Mouse (Mus musculus) retina, postnatal 7 days (tissue): ENCODE measurements at regions not wholly inside any gene's neighbourhood (a gene's known extent, or its start where the extent isn't known, plus 50 kb on each side); places are given as distances from the start of the nearest gene placed in this dataset.

Experiments
- DNase-seq: peaks from one replicate; pipeline ENCODE4 v3.0.0-alpha.2; 2012; ENCODE audit warnings: low read depth, low spot score

- DNase-seq, result no peak
These were observed 712.2 kb downstream of the Slc4a3 start for GRCm38 (mm10) chr1:76258217-76258616.

- DNase-seq, result no peak
These were observed 730.1 kb downstream of the Slc4a3 start for GRCm38 (mm10) chr1:76276148-76276547.

- no peak for DNase-seq
These were observed 730.6 kb downstream of the Slc4a3 start for GRCm38 (mm10) chr1:76276624-76277023.

DNA sequence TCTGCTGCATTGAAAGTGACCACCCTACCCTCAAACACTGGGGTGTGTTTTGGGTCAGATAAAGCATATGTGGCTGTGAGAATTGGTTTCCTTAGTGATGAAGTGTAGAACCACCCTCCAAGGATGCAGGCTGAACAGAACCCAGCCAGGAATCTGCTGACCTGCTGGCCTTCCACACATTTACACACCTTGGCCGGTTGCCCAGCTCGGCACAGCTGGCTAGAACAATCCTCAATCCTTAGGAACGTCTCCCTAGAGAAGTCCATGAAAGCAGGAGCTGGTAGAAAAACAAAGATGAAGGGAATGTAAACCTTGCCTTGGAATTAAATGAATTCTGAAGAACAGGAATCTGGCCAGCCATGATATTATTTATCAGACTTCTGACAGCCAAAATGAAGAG, 737.3 kb downstream of the Slc4a3 start:
- no peak for DNase-seq

- no peak for DNase-seq
These were observed 777.0 kb downstream of the Slc4a3 start for GRCm38 (mm10) chr1:76322943-76323559.

DNA sequence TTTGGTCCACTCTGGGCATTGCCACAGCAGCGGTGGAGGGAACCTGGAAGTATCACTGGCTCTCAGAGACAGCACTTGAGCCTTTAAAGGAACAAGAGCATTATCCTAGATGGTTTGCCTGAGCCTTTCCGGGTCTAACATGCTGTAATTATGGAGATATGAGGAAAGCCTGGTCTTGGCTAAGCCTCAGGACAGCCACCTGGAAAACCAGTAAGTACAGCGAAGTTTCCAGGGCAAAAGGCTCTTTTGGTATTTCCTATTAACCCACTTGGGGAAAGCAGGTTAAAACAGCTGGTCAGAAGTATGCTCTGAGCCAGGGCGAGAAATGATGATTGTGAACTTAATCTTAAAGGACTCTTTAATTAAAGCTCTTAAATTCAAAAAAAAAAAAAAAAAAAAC, 777.5 kb downstream of the Slc4a3 start:
- no peak for DNase-seq

DNA sequence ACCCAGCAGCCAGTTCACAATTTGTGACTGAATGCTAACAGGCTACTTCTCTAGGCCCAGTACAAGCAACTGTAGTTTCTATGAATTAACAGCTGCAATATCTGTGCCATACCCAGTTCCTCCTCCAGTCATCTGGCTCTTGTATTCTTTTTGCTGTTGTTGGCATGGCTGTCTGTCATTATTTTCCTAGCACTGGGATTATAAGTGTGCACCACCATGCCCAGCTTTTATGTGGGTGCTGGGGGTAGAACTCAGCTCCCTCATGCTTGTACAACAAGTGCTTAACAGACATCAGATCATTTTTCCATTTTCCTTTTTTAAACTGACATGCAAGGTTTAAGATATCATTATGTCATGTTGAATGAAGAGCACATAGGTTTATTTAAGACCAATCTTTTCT, 789.9 kb downstream of the Slc4a3 start:
- no peak for DNase-seq

GRCm38 (mm10) chr1:76362106-76362505, 816.0 kb downstream of the Slc4a3 start:
- DNase-seq, result no peak

GRCm38 (mm10) chr1:76373931-76374330, 827.9 kb downstream of the Slc4a3 start:
- no peak for DNase-seq

GRCm38 (mm10) chr1:76378154-76378553, 832.1 kb downstream of the Slc4a3 start:
- DNase-seq, result no peak

- no peak for DNase-seq
These were observed 846.5 kb downstream of the Slc4a3 start for GRCm38 (mm10) chr1:76392536-76392935.

DNA sequence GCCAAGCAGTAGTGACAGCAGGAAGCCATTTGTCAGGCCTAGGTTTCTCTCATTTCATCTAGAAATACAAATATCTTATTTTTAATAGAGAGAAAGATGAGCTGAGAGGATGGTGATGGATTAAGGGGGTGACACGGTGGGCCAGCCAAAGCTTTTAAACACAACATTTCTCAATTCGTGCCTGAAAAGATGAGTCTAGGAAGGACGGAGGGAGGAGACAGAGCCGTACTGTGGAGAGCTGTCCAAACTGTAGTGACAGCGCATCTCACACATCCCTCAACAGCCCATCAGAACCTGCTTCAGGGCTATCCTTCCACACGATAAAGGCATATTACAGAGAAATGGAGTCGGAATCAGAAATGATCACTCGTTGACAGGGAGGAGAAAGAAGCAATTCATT, 848.0 kb downstream of the Slc4a3 start:
- no peak for DNase-seq

- no peak for DNase-seq
These were observed 856.8 kb downstream of the Slc4a3 start for GRCm38 (mm10) chr1:76402854-76403253.

DNA sequence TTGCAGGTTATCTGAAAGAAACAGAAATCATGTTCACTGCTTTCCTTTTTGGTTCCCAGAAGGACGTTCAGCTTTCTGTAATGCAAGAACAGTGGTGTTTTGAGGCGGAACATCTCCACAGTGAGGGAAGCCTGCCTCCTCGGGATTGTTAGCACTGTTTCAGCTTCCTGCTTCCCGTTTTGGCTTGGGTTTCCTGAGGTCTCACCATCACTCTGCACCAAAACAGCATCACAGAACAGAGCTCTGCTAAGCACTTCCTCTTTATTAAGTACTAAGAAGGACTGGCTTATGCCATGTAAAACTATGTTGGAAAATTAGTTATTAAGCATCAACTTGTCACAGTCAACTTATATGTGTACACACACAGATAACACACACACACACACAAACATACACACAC, 857.9 kb downstream of the Slc4a3 start:
- no peak for DNase-seq

DNA sequence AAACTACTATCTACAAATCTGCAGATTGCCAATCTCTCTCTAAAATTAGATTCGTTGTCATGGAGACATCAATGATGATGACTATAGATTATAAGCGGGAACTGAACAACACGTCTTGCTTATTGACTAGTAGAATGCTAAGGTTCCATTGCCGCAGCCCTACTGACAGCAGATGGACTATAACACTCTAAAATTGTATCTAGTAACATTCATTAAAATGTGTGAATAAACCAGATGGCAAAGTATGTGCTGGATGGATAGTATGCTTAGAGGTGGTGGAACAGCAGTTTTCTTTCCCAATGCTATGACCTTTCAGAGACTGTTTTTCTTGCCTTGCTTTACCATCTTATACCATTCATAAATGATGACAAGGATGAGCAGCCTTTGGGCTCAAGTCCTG, 864.7 kb downstream of the Slc4a3 start:
- no peak for DNase-seq

GRCm38 (mm10) chr1:76420525-76420924, 874.5 kb downstream of the Slc4a3 start:
- DNase-seq, result no peak

DNA sequence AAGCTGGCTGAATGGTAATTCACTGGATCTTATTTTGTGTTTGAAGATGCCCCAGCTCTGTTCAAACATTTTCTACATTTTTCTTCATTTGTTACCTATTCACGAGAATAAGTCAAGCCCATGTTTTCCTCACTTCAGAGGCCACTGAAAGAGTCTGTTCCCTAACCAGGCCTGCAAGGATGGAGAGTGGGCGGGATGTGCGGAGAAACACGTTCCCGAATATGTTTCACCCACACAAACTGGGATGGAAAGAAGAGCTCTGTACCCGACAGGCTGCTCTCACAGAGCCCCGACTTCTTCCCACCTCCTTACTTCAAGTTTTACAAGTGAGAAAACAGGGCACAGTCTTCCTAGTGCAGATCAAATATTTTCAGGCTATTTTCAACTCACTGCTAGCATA, 881.4 kb downstream of the Slc4a3 start:
- DNase-seq, result no peak

GRCm38 (mm10) chr1:76430041-76430610, 884.1 kb downstream of the Slc4a3 start:
- DNase-seq, result no peak

DNA sequence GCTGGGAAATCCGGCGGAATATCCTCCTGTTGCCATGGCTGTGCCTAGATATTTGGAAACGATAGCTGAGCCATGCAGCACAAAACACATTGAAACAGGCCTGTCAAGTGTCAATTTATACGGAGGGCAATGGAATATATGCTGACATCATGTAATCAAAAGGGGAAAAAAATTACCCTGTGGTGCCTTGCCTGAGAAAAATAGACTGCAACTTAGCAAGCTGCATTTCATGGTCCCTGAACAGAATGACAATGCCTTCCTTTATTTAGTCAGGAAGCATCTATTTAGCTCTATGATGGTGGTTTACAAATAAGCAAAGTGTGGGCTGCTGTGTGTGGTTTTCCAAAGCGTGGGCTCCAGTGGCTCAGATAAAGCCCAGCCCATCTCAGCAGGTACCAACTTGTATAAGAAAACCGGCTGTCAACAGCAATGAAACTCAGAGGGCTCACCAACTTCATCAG, 887.4 kb downstream of the Slc4a3 start:
- no peak for DNase-seq

- DNase-seq, result no peak
These were observed 904.6 kb downstream of the Slc4a3 start for GRCm38 (mm10) chr1:76450539-76451214.

DNA sequence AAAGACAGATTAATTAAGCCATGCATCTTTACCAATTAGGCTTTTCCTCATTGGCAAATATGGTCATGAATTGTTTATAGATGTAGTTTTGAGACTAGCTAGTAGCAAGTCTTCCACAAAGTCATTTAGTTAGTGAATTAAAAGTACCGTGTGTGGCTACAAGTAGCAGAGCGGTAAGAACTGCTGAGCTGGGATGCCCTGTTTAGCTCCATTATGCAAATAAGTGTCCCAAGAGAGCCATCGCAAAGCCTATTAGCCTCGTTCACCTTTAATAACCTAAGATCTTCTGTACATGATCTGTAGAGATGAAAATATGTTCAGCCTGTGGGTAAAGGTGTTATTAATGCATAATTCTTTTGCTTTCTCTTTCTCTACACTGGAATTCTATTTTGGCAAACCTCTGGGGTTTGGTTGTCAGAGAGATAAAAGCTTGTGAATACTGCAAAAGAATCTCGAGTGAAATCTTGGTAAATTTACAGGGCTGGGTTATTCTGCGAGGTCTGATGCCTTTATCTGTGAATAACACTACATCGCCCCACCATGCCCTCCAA, 907.2 kb downstream of the Slc4a3 start:
- DNase-seq, result no peak

DNA sequence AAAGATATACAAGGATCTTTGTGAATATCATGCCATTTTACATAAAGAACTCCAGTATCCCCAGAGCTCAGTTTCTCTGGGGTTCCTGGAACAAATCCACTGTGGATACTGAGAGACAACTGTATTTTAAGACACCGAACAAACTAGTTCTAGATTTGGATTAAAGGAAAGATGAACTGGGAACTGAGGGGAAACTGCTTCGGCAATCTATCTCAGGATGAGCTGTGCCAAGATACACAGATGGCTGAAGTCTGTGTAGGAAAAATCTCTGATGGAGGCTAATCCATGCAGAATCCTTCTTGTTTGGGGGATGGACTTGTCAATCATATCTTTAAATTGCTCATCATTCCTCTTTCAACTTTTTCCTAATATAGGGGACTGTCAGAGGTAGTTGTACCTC, 920.5 kb downstream of the Slc4a3 start:
- no peak for DNase-seq

DNA sequence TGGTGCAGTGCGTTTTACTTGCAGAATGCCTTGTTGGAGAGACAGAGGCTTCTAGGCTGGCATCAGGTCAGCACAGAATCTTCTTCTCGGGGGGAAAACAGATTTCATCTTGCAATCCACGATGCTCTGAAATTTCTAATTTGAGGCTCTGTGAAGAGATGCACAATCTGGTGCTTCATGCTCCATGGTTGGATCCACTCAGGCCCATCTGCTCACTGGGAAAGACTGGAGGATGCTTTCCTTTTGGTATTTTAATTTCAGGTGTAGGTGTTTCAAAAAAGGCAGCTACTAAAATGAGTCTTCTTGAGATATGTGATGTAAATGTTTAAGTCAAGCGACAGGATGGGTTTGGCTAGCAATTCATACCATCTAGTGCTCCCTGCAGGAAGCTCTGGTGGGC, 938.1 kb downstream of the Slc4a3 start:
- no peak for DNase-seq
